Mouse (Mus musculus) small intestine, adult 2 months (tissue): ENCODE measurements around the gene Swt1. TPM values are rescaled to one million over a fixed set of nuclear protein-coding genes. Genes with fewer than 3 reads are reported as not detected.
"Not testable (repeated sequence)": the region's sequence is repeated elsewhere in the genome, so short reads cannot be mapped to it uniquely, and the experiment has no call there.

Experiments
- H3K27ac ChIP-seq: fragments of 200-500 bp; 2 replicates; pipeline ENCODE4 v1.5.1; 2012; ENCODE audit warnings: low read depth, low read length, control low read depth, inconsistent platforms; ENCODE audit not compliant: insufficient read depth
- H3K27me3 ChIP-seq: fragments of 200-500 bp; 2 replicates; pipeline ENCODE4 v1.6.1; 2012; ENCODE audit warnings: mild to moderate bottlenecking, moderate library complexity, low read length, inconsistent platforms; ENCODE audit not compliant: control insufficient read depth, insufficient read depth
- H3K36me3 ChIP-seq: fragments of 200-500 bp; 2 replicates; pipeline ENCODE4 v1.6.1; 2012; ENCODE audit warnings: mild to moderate bottlenecking, low read length, control low read depth, inconsistent platforms; ENCODE audit not compliant: control insufficient read depth, insufficient read depth
- H3K4me1 ChIP-seq: fragments of 200-500 bp; 2 replicates; pipeline ENCODE4 v1.6.1; 2012; ENCODE audit warnings: low read length, inconsistent platforms, mixed read lengths; ENCODE audit not compliant: control insufficient read depth, insufficient read depth, insufficient read length
- H3K4me3 ChIP-seq: fragments of 200-500 bp; 2 replicates; pipeline ENCODE4 v1.5.1; 2012; ENCODE audit warnings: low read depth, mild to moderate bottlenecking, control low read depth, inconsistent platforms, low read length, moderate library complexity
- CTCF ChIP-seq: fragments of 200-500 bp; IDR thresholded peaks from 2 replicates; pipeline ENCODE4 v1.5.1; 2012; ENCODE audit warnings: low read depth, mild to moderate bottlenecking, control low read depth, inconsistent platforms, low read length, moderate library complexity, mixed read lengths; ENCODE audit not compliant: insufficient replicate concordance, insufficient read length; ENCODE audit errors: extremely low read depth
- POLR2A ChIP-seq: fragments of 200-500 bp; IDR thresholded peaks from 2 replicates; pipeline ENCODE4 v1.6.1; 2012; ENCODE audit warnings: low read depth, mild to moderate bottlenecking, control low read depth, inconsistent platforms, low read length, moderate library complexity
- WGBS: fragments of 180-500 bp; shearing (Covaris S2); methylation state at CpG from one replicate; pipeline ENCODE4 v1.1.7; 2018; 5-methylcytosine and 5-hydroxymethylcytosine counted together
- polyA plus RNA-seq: library from polyadenylated mRNA; depleted of rRNA; stranded (reverse); fragments of >200 nt; gene quantifications from 2 replicates; pipeline ENCODE4 v1.2.3, GENCODE M21; 2012; rRNA removed

Gene Swt1
- polyA plus RNA-seq = 1.5 and 2.3 TPM in 2 replicates

- TF ChIP-seq CTCF (0 out of 2 replicates have a peak, but pooled peaks have one; percentile 3), POLR2A (peak; percentile 84)
- under 1% methylated on average over 74 of the region's 74 CpGs for WGBS
Measured at GRCm38 (mm10) chr1:151428263-151429221, at the start of gene Swt1, which contains the start of gene Trmt1l. TSS of gene Swt1 (minus strand) at chr1:151428455. TSS of gene Trmt1l (plus strand) at chr1:151428542.

GRCm38 (mm10) chr1:151472386-151472785, 44.1 kb upstream of the Swt1 start:
- H3K27ac ChIP-seq, H3K4me3 ChIP-seq, H3K4me1 ChIP-seq, H3K27me3 ChIP-seq: not testable (repeated sequence)
- WGBS = 91% methylated on average over 8 of the region's 8 CpGs
- H3K36me3 ChIP-seq = peaks cover 38% of the 10 kb centered on the region

More at GRCm38 (mm10) chr1:151428263-151429221, at the start of gene Swt1, which contains the start of gene Trmt1l:
- peak within 1 kb of the TSS; percentile 71 for H3K4me3 ChIP-seq
- peaks cover 10% of the 10 kb centered on the region for H3K36me3 ChIP-seq
- H3K27me3 ChIP-seq = no peaks in the 10 kb centered on the region
- H3K4me1 ChIP-seq = no peaks in the 10 kb centered on the region
- H3K27ac ChIP-seq = peak within 1 kb of the TSS; percentile 94

- TF ChIP-seq CTCF = no peak
- TF ChIP-seq POLR2A = no peak
- Histone ChIP-seq H3K27ac (no peak overlapping the region), H3K36me3 (peaks cover 33% of the 10 kb centered on the region), H3K27me3 (no peaks in the 10 kb centered on the region), H3K4me3 (no peak overlapping the region), H3K4me1 (no peaks in the 10 kb centered on the region)
- WGBS = 79% methylated on average over 7 of the region's 7 CpGs
Measured at GRCm38 (mm10) chr1:151471429-151471828, 43.2 kb upstream of the Swt1 start.

- Histone ChIP-seq H3K36me3 (peaks cover 9% of the 10 kb centered on the region), H3K27me3 (no peaks in the 10 kb centered on the region), H3K27ac (no peak overlapping the region), H3K4me1 (no peaks in the 10 kb centered on the region), H3K4me3 (no peak overlapping the region)
- 65% methylated on average over 4 of the region's 4 CpGs for WGBS
- TF ChIP-seq POLR2A = no peak
- no peak for TF ChIP-seq CTCF
Measured at GRCm38 (mm10) chr1:151466571-151466970, 38.3 kb upstream of the Swt1 start.

- Histone ChIP-seq H3K4me3 (no peak overlapping the region), H3K36me3 (peaks cover 10% of the 10 kb centered on the region), H3K27ac (no peak overlapping the region), H3K4me1 (no peaks in the 10 kb centered on the region), H3K27me3 (no peaks in the 10 kb centered on the region)
- WGBS = 61% methylated on average over 4 of the region's 4 CpGs
- TF ChIP-seq POLR2A (no peak), CTCF (no peak)
Measured at GRCm38 (mm10) chr1:151464914-151465313, 36.7 kb upstream of the Swt1 start.

GRCm38 (mm10) chr1:151461265-151461664, 33.0 kb upstream of the Swt1 start:
- peaks cover 36% of the 10 kb centered on the region for H3K36me3 ChIP-seq
- H3K27me3 ChIP-seq = no peaks in the 10 kb centered on the region
- no peaks in the 10 kb centered on the region for H3K4me1 ChIP-seq
- H3K27ac ChIP-seq = no peak overlapping the region
- TF ChIP-seq CTCF = no peak
- TF ChIP-seq POLR2A = no peak
- WGBS = 92% methylated on average over 9 of the region's 9 CpGs
- no peak overlapping the region for H3K4me3 ChIP-seq

- TF ChIP-seq CTCF (no peak), POLR2A (no peak)
- Histone ChIP-seq H3K27ac (0 out of 2 replicates have a peak overlapping the region, but pooled peaks have one; percentile 16), H3K4me3 (no peak overlapping the region), H3K36me3 (peaks cover 58% of the 10 kb centered on the region), H3K4me1 (no peaks in the 10 kb centered on the region), H3K27me3 (no peaks in the 10 kb centered on the region)
- WGBS = 63% methylated on average over 5 of the region's 5 CpGs
Measured at GRCm38 (mm10) chr1:151457087-151457486, 28.8 kb upstream of the Swt1 start.
